Mouse (Mus musculus): ENCODE data around the gene Bean1.

DNA sequence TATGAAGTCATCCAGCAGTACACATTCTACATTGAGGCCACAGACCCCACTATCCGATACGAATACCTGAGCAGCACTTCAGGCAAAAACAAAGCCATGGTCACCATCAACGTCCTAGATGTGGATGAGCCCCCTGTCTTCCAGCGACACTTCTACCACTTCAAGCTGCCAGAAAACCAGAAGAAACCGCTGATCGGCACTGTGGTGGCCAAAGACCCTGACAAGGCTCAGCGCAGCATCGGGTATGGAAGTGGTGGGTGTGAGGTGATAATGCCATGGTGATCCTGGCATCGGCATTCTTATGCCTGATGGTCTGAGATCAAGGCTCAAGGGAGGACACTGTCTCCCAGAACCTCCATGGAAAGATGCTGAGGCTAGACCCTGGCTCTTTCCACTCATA lies 39.3 kb upstream of the Bean1 start:
- TF ChIP-seq POLR2A (IDR thresholded peaks at IDR 0.05; ENCODE audit: borderline replicate concordance, control insufficient read depth, low read depth, low read length) (no peak), CTCF (IDR thresholded peaks at IDR 0.05; ENCODE audit: control insufficient read depth, insufficient read depth, low read length) (no peak)
